Mouse (Mus musculus) B cell, adult 2 months (primary cell): ENCODE measurements at regions not wholly inside any gene's neighbourhood (a gene's known extent, or its start where the extent isn't known, plus 50 kb on each side); places are given as distances from the start of the nearest gene placed in this dataset.
"Not testable (repeated sequence)": the region's sequence is repeated elsewhere in the genome, so short reads cannot be mapped to it uniquely, and the experiment has no call there.

Source experiments
- DNase-seq, 2 experiments: peaks; one replicate each; pipeline ENCODE4 v3.0.0; 2022

- no peak for DNase-seq
Measured at GRCm38 (mm10) chr1:194565574-194565973, 52.4 kb upstream of the Plxna2 start.

GRCm38 (mm10) chr1:194563946-194564345 lies 54.1 kb upstream of the Plxna2 start:
- no peak for DNase-seq

GRCm38 (mm10) chr1:194561098-194561497 lies 56.9 kb upstream of the Plxna2 start:
- no peak for DNase-seq

GRCm38 (mm10) chr1:194548661-194549060 lies 69.4 kb upstream of the Plxna2 start:
- no peak for DNase-seq

GRCm38 (mm10) chr1:194548243-194548642 lies 69.8 kb upstream of the Plxna2 start:
- DNase-seq: no peak

GRCm38 (mm10) chr1:194540923-194541322 lies 77.1 kb upstream of the Plxna2 start:
- DNase-seq: no peak

- DNase-seq: no peak
Measured at GRCm38 (mm10) chr1:194527342-194528165, 90.5 kb upstream of the Plxna2 start.

GRCm38 (mm10) chr1:194524976-194525375 lies 93.0 kb upstream of the Plxna2 start:
- DNase-seq: no peak

GRCm38 (mm10) chr1:194521216-194521615 lies 96.8 kb upstream of the Plxna2 start:
- no peak for DNase-seq

- DNase-seq: no peak
Measured at GRCm38 (mm10) chr1:194519509-194520220, 98.4 kb upstream of the Plxna2 start.

GRCm38 (mm10) chr1:194516136-194516535 lies 101.9 kb upstream of the Plxna2 start:
- DNase-seq: no peak

GRCm38 (mm10) chr1:194508314-194508713 lies 109.7 kb upstream of the Plxna2 start:
- DNase-seq: no peak

- no peak for DNase-seq
Measured at GRCm38 (mm10) chr1:194505826-194506225, 112.2 kb upstream of the Plxna2 start.

- no peak for DNase-seq
Measured at GRCm38 (mm10) chr1:194504207-194504606, 113.8 kb upstream of the Plxna2 start.

- DNase-seq: no peak
Measured at GRCm38 (mm10) chr1:194503517-194503916, 114.5 kb upstream of the Plxna2 start.

GRCm38 (mm10) chr1:194496424-194496823 lies 121.6 kb upstream of the Plxna2 start:
- DNase-seq: no peak

- DNase-seq: no peak
Measured at GRCm38 (mm10) chr1:194491111-194491510, 126.9 kb upstream of the Plxna2 start.

GRCm38 (mm10) chr1:194488126-194488525 lies 129.9 kb upstream of the Plxna2 start:
- DNase-seq: no peak

GRCm38 (mm10) chr1:194482717-194483059 lies 135.3 kb upstream of the Plxna2 start:
- no peak for DNase-seq

- no peak for DNase-seq
Measured at GRCm38 (mm10) chr1:194482001-194482716, 135.9 kb upstream of the Plxna2 start.

GRCm38 (mm10) chr1:194471281-194471680 lies 146.7 kb upstream of the Plxna2 start:
- DNase-seq: not testable (repeated sequence)

- DNase-seq: no peak
Measured at GRCm38 (mm10) chr1:194452480-194452879, 165.5 kb upstream of the Plxna2 start.

GRCm38 (mm10) chr1:194443681-194444080 lies 174.3 kb upstream of the Plxna2 start:
- no peak for DNase-seq

- DNase-seq: no peak
Measured at GRCm38 (mm10) chr1:194437301-194437700, 180.7 kb upstream of the Plxna2 start.
